Mouse (Mus musculus) inflammation-experienced regulatory T-cells, adult 6 months (primary cell): ENCODE data around the gene Rcan3. TPM values are rescaled to one million over a fixed set of nuclear protein-coding genes. Genes with fewer than 3 reads are reported as not detected.

Experiments used
- ATAC-seq: one replicate; pipeline ENCODE4 v1.8.0; 2017
- polyA plus RNA-seq, 3 experiments: library from polyadenylated mRNA; unstranded; fragments of 100-300 nt; shearing (Covaris generic); gene quantifications; one replicate each; pipeline ENCODE4 v1.2.1; 2017

Rcan3 gene
- polyA plus RNA-seq, 3 experiments from 2014 or later = 8.4 to 16.1 (median 13.4) TPM

DNA sequence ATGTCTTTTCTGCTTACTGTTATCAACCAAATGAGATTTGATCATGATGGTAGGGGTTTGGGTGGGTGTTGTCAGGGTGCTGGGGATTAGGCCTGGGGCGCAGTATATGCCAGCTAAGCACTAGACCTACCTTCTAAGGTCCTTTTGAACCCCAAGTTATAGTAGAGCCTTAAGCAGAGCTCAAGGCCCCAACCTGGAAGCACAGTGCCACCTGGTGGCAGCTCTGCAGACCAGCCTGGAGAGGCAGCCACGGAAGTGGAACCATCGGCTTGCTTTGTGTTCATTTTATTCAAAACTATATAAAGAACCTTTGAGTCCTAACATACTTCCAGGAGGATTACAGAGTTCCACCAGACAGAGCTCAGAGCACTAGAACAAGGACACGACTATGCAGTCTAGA lies 22.0 kb downstream of the Rcan3 start:
- peak; percentile 86 for ATAC-seq

DNA sequence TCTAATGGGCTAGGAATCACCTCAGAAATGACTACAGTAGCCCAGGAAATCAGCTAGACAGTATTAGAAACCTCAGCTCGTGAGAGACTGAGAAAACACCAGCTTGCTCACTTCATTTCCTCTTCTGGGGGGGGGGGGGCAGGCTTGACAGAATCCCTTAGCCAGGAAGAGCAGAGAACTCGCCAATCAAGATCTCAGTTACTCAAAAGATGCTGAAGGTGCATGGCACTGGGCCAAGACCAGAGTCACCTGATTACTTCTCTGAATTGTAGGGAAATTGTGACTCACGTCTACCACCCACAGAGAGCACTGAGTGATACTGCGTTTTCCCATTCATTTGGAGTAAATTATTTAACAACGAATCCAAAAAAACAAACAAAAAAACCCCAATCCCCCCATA lies 27.5 kb downstream of the Rcan3 start:
- ATAC-seq = peak; percentile 95

DNA sequence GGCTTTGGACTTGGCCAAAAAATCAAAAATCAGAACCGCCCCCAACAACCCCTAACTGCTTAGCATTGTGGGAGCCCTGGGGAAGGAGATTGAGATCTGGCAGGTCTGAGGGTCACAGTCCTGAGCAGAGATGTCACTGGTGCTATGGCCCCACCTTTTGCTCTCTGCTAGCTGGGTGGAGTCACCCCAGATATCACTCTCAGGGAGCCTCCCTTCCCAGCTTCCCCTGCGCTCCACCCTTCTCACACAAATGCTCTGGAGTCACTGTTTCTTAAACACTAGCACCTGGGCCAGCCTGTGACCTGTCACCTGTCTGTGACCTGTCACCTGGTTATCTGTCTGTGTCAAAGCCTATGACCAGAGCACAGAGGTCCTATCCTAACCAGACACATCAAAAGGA lies 28.7 kb downstream of the Rcan3 start:
- no peak for ATAC-seq

DNA sequence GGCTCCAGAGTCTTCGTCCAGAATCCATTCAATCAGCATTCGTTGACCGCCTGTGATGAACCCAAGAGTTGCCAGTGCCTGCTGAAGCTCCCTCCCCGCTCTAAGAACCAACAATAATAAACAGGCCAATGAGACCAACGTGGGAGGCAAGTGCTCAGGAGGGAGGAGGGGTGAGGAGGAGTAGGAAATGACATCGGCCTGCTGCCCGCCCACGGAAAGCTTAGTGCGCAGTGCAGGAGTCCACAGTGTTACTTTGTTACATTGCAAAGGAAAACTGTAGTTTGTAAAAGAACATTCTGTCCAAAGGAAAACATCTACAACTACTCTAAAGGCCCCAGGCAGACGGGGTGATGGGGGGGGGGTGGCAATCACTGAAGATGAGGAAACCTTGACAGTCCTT lies 29.6 kb downstream of the Rcan3 start:
- peak; percentile 20 for ATAC-seq

DNA sequence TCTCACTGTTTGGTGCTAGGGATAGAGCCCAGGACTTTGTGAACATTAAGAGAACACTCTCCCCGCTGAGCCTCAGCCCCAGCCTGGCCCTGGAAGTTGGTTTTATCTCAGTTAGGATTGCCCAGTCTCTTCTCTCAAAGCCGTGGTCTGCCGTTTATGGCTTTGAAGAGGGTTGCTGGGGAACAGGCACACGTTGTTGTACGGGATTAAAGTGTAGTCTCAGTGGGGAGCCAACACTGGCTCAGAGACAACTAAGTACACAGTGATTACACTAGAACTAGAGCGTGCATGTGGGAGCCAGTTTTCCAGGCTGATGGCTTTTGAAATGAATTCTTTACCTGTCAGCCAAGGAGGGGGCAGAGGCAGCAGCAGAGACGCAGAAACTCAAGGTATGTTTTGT lies 31.8 kb downstream of the Rcan3 start:
- ATAC-seq = no peak

DNA sequence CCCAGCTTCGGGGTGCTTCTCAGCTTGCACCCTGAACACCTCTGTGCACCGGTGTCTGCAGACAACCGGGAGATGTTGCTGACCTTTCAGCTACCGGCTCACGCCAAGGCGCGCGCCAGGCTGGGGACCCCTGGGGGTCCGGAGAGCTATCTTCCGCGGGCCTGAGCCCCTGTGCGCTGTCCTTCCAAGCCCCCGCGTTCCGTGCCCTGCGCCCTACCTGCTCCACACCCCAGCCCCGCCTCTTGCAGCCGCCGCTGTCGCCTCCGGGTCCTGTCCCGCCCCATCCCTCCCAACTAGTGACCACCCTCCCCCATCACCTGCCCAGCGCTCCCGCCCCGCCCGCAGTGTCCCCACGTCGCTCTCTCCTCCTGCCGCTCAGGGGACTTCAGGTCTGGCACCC lies 35.7 kb downstream of the Rcan3 start, which contains the start of gene Ncmap:
TSS of gene Ncmap (minus strand) at position 237 of the 400 bp plus-strand sequence.
- peak; percentile 28 for ATAC-seq

DNA sequence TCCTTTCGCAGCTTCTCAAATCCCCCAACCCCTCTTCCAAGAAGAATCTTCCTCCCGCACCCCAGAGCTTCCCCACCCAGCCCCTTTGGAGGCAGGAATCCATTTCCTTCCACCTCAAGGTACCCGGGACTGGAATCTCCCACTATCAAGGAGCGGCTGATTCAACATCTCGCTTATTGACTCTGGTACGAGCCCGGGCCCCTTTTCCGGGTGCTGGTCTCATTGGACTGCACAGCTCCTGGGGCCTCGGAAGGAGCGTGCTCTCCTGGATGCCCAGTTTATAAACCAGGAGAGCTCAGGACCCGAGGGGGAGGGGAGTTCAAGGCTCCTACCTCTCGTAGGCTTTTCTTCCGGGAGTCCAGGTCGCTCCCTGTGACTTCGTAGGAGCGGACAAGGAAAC lies 36.1 kb downstream of the Rcan3 start:
- no peak for ATAC-seq

DNA sequence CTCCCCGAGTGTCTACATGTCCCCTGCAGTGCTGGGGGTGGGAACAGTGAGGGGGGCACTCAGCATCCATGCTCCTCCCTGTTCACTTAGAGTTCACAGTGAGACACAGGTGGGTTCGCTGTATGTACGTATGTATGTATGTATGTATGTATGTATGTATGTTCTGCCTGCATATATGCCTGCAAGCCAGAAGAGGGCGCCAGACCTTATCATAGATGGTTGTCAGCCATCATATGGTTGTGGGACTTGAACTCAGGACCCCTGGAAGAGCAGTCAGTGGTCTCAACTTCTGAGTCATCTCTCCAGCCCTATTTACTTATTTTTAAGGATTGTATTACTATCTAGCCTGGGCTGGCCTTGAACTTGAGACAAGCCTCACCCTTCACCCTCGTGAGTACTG lies 37.4 kb downstream of the Rcan3 start:
- ATAC-seq = no peak

DNA sequence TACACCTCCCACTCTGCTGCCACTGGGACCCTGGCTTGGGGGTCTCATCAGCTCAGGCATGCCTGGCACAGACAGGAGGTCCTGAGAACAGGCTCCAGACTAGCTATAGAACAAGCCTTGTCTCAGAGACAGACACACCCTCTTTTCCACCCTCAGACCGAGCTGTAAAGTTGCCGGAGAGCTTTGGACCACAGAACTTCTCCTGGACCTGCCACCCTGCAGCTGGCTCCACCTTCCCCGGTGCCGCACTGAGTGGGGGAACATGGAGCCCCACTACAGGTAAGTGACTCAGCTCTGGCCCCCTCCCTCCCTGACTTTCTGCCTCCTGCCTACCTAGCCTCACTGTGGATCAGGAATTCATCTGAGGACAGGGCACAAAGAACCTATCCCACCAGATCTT lies 38.3 kb downstream of the Rcan3 start:
- no peak for ATAC-seq

DNA sequence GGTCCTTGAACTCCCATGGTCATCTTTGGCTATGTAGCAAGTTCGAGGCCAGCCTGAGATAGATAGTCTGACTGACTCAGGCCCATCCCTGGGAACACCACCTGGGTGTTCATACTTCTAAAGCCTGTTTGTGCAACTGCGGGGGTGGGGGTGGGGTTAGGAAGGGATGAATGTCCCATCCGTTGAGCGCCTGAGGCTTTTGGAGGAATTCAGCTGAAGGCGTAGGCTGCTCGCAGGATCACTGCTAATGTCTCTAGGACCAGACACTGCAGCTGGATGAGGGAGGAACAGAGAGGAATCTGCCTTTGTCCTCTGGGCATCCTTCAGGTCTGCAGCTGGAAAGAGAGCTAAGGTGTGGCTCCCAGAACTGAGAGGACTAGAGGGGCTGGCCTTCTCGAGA lies 39.0 kb downstream of the Rcan3 start:
- no peak for ATAC-seq

DNA sequence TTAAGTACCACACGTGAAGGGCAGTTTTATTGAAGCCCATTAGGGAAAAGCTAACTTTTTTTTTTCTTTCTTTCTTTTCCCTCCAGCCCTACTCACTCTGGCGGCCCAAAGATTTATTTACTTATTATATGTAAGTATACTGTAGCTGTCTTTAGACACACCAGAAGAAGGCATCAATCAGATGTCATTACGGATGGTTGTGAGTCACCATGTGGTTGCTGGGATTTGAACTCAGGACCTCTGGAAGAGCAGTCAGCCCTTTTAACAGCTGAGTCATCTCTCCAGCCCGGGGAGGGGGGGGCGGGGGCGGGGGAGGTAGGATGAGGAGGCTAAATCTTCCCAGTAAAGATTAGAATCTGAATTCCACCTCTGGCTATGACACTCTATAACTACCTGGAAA lies 40.3 kb downstream of the Rcan3 start:
- ATAC-seq = no peak

DNA sequence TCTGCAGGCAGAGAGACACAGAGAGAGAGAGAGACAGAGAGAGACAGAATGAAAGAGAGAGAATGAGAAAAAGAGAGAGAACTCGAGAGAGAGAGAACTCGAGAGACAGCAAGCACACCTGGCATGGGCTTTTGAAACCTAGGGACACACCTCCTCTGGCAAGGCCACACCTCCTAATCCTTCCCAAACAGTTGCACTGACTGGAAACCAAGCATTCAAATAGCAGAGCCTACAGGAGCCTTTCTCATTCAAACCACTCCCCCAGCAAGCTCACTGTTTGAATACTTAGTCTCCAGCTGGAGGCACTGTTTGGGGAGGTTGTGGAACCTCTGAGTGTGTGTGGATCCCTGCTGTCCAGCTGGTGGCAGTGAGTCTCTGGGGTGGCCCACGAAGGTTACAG lies 40.9 kb downstream of the Rcan3 start:
- ATAC-seq = no peak

DNA sequence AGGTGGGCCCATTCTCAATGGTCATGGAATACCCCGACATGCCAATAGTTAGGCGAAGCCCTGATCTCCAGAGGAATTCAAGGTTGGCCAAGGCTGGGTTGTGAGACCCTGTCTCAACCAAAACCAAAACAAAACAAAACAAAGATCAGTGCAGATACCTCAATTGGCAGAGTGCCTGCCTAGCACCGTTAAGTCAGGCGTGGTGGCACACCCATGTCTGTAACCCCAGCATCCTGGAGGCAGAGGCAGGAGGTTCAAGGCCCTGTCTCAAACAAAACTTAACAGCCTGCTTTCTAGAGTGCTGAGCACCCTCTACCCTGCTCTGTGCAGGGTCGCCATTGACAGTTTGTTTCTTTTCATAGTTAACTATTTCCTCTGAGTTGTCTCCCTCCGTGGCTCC lies 42.6 kb downstream of the Rcan3 start:
- no peak for ATAC-seq

DNA sequence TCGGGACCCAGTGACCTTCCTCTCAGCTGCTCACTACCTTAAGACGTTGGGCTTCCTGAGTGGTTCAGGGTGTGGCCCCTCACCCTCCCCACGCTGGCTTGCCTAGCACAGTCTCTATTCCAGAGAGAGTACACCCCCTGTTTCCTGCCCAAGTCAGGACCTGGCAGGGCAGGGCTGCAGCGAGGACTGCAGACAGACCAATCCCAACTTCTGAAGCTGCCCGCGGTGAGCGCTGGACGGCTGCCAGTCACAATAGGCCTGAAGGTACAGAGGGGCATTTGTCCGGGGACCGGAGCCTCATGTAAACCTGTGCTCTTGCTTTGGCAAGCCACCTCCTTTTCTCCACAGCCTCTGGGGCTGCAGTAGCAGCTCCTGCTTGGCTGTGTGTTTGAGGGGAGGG lies 48.0 kb downstream of the Rcan3 start:
- no peak for ATAC-seq

DNA sequence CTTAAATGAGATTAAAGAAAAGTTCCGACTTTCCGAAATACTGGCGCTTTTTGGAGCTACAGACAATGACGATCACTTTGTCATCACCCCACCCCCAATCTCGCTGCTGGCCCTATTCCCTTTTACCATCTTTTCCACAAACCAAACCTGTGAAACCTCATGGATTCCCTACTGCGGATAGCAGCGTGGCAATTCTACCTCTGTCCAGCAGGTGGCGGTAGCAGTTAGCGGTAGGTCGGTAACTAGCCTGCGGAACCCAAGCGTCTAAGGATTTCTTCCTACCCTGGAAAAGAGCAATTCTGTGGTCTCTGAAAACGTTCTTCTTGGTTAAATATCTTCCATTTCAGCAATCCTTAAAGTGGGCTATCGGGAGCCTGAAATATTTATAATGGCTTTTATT lies 51.3 kb downstream of the Rcan3 start:
- ATAC-seq = peak; percentile 73

DNA sequence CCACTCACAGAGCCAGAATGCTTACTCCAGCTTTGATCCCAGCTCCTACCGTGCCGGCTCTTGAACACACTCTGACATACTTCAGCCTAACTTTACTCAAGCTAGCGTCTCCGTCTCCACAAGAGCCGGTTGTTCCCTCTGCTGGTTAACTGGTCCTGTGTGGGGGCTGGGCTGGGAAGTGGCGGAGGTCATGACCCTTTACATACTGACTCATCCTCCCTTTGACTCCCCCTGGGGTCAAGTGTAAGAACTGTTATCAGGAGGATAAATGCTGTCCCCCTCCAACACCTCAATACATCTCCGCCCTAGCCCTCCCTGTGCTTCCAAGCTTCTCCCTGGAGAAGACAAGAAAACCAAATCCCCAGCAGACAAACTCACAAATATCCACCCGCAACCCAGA lies 52.3 kb downstream of the Rcan3 start:
- no peak for ATAC-seq

DNA sequence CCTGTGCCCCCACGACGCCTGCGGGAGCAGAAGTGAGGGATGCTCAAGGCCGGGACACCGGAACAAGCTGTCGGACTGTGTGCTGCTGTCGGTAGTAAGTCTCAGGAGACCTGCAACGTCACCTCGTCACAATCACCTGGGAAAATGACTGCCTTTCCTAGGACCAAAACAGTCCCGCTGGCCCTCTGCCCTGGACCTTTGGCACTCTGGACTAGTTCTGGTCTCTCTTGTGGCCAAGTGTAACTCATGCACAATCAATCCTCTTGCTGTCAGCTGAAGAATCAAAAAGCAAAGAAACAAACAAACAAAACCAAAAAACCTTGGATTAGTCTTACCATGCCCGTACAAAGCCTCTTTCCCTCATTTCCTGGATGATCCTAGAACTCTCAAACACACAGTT lies 56.4 kb downstream of the Rcan3 start:
- ATAC-seq = no peak

DNA sequence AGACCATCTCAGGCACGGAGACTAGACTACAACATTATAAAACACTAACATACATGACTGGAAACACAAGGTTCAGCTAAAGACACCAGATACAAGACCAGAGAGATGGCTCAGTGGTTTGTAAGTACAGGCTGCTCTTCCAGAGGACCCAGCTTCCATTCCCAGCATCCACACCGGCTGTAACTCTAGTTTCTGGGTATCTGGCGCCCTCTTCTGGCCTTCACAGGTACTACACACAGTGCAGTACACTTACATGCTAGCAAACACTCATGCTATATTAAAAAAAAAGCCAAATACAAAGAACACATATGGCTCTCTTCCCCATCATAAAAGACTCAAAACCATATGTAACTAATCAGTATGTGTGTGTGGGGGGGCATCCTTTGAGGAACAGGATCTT lies 58.2 kb downstream of the Rcan3 start:
- no peak for ATAC-seq

DNA sequence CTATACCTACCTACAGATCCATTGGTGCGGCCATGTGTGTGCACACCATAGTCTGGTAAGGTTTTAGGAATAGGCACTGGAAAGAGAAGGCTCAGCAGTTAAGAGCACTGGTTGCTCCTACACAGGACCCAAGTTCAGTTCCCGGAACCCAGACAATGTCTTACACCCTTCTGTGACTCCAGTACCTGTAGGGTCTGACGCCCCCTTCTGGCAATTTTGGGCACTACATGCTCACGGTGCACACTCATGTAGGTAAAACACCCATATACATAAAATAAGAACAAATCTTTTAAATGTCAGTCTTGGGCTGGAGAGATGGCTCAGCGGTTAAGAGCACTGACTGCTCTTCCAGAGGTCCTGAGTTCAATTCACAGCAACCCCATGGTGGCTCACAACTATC lies 60.4 kb downstream of the Rcan3 start:
- ATAC-seq = no peak

DNA sequence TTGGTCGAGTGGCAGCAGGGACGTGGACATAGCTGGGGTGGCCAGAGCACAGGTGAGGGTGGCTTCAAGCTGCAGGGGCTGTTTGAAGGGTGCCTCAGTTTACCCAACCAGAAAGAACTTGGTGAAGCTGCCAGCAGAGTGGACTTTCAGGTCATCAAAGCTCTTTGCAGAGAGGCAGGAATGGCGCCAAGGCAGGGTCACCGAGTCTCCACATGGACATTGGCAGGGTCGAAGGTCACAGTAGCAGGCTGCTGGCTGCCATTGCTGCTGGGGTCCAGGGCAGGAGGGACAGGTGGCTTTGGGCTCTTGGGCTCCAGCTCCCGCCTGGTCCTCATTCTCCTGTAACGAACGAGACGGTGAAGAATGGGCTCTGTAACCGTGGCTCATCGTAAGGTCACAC lies 63.3 kb downstream of the Rcan3 start:
- no peak for ATAC-seq

DNA sequence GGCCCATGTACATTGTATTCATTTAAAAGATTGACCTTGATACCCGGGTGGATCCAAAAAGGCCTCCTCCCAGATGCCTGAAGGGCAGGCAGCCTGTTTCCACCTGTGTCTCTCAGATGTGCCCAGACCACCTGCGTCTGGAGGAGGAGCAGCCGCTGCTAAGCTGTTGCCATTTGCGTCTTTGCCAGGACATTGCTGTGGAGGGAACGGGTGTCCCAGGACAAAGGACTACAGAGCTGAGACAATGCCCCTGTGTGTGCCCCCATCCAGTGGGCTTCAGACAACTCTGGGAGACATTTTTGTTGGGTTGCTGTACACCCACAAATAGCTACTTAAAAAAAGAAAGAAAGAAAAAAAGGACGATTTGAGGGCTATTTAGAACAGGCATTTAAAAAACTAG lies 70.8 kb downstream of the Rcan3 start:
- no peak for ATAC-seq

Other genes starting within 250 kb of the Rcan3 start
- gene Clic4, start 161.0 kb downstream of the Rcan3 start, polyA plus RNA-seq = 1 to 10 TPM; 3.9 to 7.5 (median 6.4) TPM
- 100 to 1,000 TPM; 191 to 279 (median 247) TPM for gene Srrm1, start 80.5 kb downstream of the Rcan3 start, polyA plus RNA-seq
- 10 to 100 TPM in 2 of 3 experiments, 1 to 10 TPM in 1; 4.0 to 58.5 (median 35.5) TPM for gene Ncmap, start 35.6 kb downstream of the Rcan3 start, polyA plus RNA-seq
- under 1 TPM in 1 of 3 experiments, not detected in 2; 0.19 TPM for gene Stpg1, start 60.9 kb upstream of the Rcan3 start, polyA plus RNA-seq
- 10 to 100 TPM in 2 of 3 experiments, 1 to 10 TPM in 1; 10.0 to 18.2 (median 13.6) TPM for gene Nipal3, start 61.2 kb upstream of the Rcan3 start, polyA plus RNA-seq
- not detected for gene Grhl3, start 139.8 kb upstream of the Rcan3 start, polyA plus RNA-seq